Mouse (Mus musculus): ENCODE results near the gene Ptprd.

DNA sequence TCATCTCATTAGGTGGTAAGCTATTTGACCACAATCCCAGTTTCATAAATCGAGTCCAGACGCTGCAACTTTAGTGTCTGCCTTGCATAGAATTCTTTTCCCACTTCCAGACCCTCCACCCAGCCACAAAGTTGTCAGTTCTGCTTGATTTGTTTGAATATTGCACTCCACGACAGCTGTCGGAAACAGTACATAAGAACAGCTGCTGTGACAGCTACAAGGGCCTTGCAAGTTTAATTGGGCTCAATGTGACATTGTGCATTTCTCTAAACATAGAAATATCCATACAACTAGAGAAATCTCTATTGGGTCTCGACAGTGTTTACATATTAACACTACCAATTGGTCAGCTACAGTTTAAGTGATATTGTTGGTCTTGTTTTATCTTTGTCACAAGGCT, 1887.3 kb downstream of the Ptprd start:
- TF ChIP-seq CTCF (IDR thresholded peaks at IDR 0.05 in 2 of 3, conservative IDR thresholded peaks at IDR 0.05 in 1 of 3; ENCODE audit: control insufficient read depth in 1 of 3, insufficient read depth in 1 of 3, low read depth in 2 of 3, low read length in 3 of 3, poor library complexity in 1 of 3, severe bottlenecking in 1 of 3) (no peak), RCOR1 (IDR thresholded peaks at IDR 0.05; ENCODE audit: low read depth, low read length) (no peak), POLR2A (IDR thresholded peaks at IDR 0.05; ENCODE audit: control insufficient read depth in 1 of 2, insufficient read depth in 1 of 2, low read depth in 1 of 2, low read length in 2 of 2, poor library complexity in 1 of 2) (no peak)

All from MEL (cell line).